15 mouse cellular contexts compared by ENCODE assay signal in the genomic region with DNA sequence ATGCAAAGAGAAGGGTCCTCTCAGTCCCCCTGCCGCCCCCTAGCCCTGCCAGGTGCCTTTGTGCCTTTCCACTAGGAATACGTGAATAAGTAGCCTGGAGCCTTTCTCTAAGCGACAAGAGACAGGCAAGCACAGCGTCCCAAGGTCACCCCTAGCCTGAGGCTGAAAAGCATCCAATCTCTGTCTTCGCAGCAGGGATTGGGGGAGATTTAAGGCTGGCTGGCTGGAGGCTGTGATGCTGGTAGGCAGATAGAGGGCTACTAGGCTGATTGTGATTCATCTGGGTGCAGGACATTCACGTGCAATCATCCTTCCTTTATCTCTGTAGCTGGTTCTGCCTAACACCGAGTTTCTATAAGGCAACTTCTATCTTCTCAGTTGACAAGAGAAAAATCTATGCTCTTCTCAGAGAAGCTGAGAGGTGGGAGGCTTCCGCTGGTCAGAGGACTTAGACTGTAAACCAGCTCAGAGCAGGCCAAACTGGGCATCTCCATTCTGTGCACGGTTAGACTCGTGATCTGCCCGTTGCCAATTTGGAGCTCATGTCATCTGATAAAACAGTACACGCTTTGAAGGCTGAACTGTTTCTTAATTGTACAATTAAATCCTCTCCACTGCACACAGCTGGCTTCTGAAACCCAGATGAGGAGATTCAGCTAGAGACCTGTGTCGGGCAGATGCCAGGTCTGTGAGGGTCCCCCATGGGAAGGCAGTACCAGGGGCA. TPM values are rescaled to one million over a fixed set of nuclear protein-coding genes. Genes with fewer than 3 reads are reported as not detected.
DNase-seq lines count a peak whose midpoint lies in the region; ATAC-seq lines count a peak whose summit lies in the region.
"Had no signal": no experiment of that assay in that cellular context is flagged by ENCODE, and none has a peak within 500 bp of the region (broad histone marks: within the 10 kb centered on the region; RNA-seq: fewer than 3 reads in every experiment).

No protein-coding gene starts in this region.

- ATAC-seq in hindbrain, embryonic 12.5 days (ENCODE audit: low FRiP score): 0 out of 2 replicates have a peak, but pooled peaks have one; percentile 23
- ATAC-seq in hindbrain, embryonic 11.5 days (ENCODE audit: low FRiP score): no peak
- ATAC-seq in forebrain, embryonic 14.5 days: 0 out of 2 replicates have a peak, but pooled peaks have one; percentile 42
- peak; percentile 43; the same call in 1 of the 2 replicates for ATAC-seq in midbrain, embryonic 16.5 days
- ATAC-seq: CD4-positive, CD25-positive, alpha-beta regulatory T cell, adult 4 months; liver, embryonic 12.5 days had no signal

- 0 out of 2 replicates have a peak, but pooled peaks cover 3% of the 10 kb centered on the region for H3K9me3 ChIP-seq in hindbrain, embryonic 12.5 days (replicated peaks)
- no peaks in the 10 kb centered on the region for H3K9me3 ChIP-seq in hindbrain, embryonic 11.5 days (ENCODE audit: control insufficient read depth, low read length)
- no peaks in the 10 kb centered on the region for H3K9me3 ChIP-seq in forebrain, embryonic 14.5 days (replicated peaks; ENCODE audit: control insufficient read depth, low read length)
- H3K9me3 ChIP-seq in midbrain, embryonic 16.5 days (replicated peaks; ENCODE audit: control insufficient read depth, low read length, poor library complexity, severe bottlenecking): no peaks in the 10 kb centered on the region
- H3K9me3 ChIP-seq: liver, embryonic 12.5 days had no signal

- WGBS in hindbrain, embryonic 12.5 days: 58% methylated on average over 13 of the region's 13 CpGs
- WGBS in hindbrain, embryonic 11.5 days: 67% methylated on average over 13 of the region's 13 CpGs
- WGBS in forebrain, embryonic 14.5 days: 44% methylated on average over 13 of the region's 13 CpGs
- WGBS in midbrain, embryonic 16.5 days: 39% methylated on average over 13 of the region's 13 CpGs

- DNase-seq in hindbrain, embryonic 11.5 days (ENCODE audit: low spot score): no peak
- peak; percentile 55 for DNase-seq in MN1 (ENCODE audit: low spot score)
- DNase-seq in forebrain, embryonic 14.5 days (ENCODE audit: low spot score): no peak
- DNase-seq in thymus, postnatal 36 days: no peak
- DNase-seq in kidney, adult 8-10 months: no peak
- DNase-seq: cerebellum, postnatal 25 days; lung, postnatal 36 days; right cerebral cortex, postnatal 14 days; thymus, postnatal 25 days had no signal

- H3K27me3 ChIP-seq in hindbrain, embryonic 12.5 days: no peaks in the 10 kb centered on the region; the same call in 1 of the 2 replicates
- no peaks in the 10 kb centered on the region for H3K27me3 ChIP-seq in hindbrain, embryonic 11.5 days (ENCODE audit: control insufficient read depth, insufficient read depth, low read length)
- no peaks in the 10 kb centered on the region for H3K27me3 ChIP-seq in forebrain, embryonic 14.5 days (replicated peaks; ENCODE audit: control insufficient read depth, insufficient read depth, low read length)
- H3K27me3 ChIP-seq in midbrain, embryonic 16.5 days (ENCODE audit: control insufficient read depth, insufficient read depth, low read depth, low read length): 0 out of 2 replicates have a peak, but pooled peaks cover 2% of the 10 kb centered on the region

- H3K9ac ChIP-seq in hindbrain, embryonic 12.5 days: no peak overlapping the region
- H3K9ac ChIP-seq in hindbrain, embryonic 11.5 days (ENCODE audit: low read depth, low read length): no peak overlapping the region
- H3K9ac ChIP-seq in forebrain, embryonic 14.5 days (ENCODE audit: low read length): no peak overlapping the region
- H3K9ac ChIP-seq in midbrain, embryonic 16.5 days (ENCODE audit: low read depth, low read length): peak overlapping the region; percentile 26; the same call in 1 of the 2 replicates
- H3K9ac ChIP-seq: embryonic facial prominence, embryonic 13.5 days; liver, embryonic 12.5 days had no signal

- H3K36me3 ChIP-seq in hindbrain, embryonic 12.5 days: no peaks in the 10 kb centered on the region
- H3K36me3 ChIP-seq in hindbrain, embryonic 11.5 days (ENCODE audit: control insufficient read depth, insufficient read depth, low read length): no peaks in the 10 kb centered on the region
- no peaks in the 10 kb centered on the region for H3K36me3 ChIP-seq in forebrain, embryonic 14.5 days (ENCODE audit: control insufficient read depth, insufficient read depth, low read length)
- H3K36me3 ChIP-seq in midbrain, embryonic 16.5 days (ENCODE audit: control insufficient read depth, insufficient read depth, low read length): no peaks in the 10 kb centered on the region
- H3K36me3 ChIP-seq: embryonic facial prominence, embryonic 13.5 days; liver, embryonic 12.5 days had no signal

- H3K4me1 ChIP-seq in hindbrain, embryonic 12.5 days: peaks cover 19% of the 10 kb centered on the region
- H3K4me1 ChIP-seq in hindbrain, embryonic 11.5 days (replicated peaks; ENCODE audit: control insufficient read depth, insufficient read depth, low read length): no peaks in the 10 kb centered on the region; the same call in 1 of the 2 replicates
- H3K4me1 ChIP-seq in forebrain, embryonic 14.5 days (ENCODE audit: control insufficient read depth, insufficient read depth, low read length): peaks cover 6% of the 10 kb centered on the region
- peaks cover 29% of the 10 kb centered on the region for H3K4me1 ChIP-seq in midbrain, embryonic 16.5 days (ENCODE audit: control insufficient read depth, insufficient read depth, low read length)
- H3K4me1 ChIP-seq: embryonic facial prominence, embryonic 13.5 days; liver, embryonic 12.5 days had no signal

- H3K4me3 ChIP-seq in hindbrain, embryonic 12.5 days: no peak overlapping the region
- no peak overlapping the region for H3K4me3 ChIP-seq in hindbrain, embryonic 11.5 days (ENCODE audit: low read depth, low read length)
- H3K4me3 ChIP-seq in forebrain, embryonic 14.5 days (ENCODE audit: low read depth, low read length): no peak overlapping the region
- H3K4me3 ChIP-seq in midbrain, embryonic 16.5 days (ENCODE audit: low read depth, low read length): no peak overlapping the region
- H3K4me3 ChIP-seq: embryonic facial prominence, embryonic 13.5 days; liver, embryonic 12.5 days; myocyte had no signal

- no peak overlapping the region for H3K4me2 ChIP-seq in hindbrain, embryonic 12.5 days (replicated peaks)
- no peak overlapping the region for H3K4me2 ChIP-seq in hindbrain, embryonic 11.5 days (replicated peaks; ENCODE audit: low read depth, low read length)
- H3K4me2 ChIP-seq in forebrain, embryonic 14.5 days (ENCODE audit: low read length): no peak overlapping the region
- H3K4me2 ChIP-seq in midbrain, embryonic 16.5 days (ENCODE audit: low read length): no peak overlapping the region
- H3K4me2 ChIP-seq: embryonic facial prominence, embryonic 13.5 days; liver, embryonic 12.5 days had no signal

- H3K27ac ChIP-seq in hindbrain, embryonic 12.5 days: peak overlapping the region; percentile 56
- no peak overlapping the region for H3K27ac ChIP-seq in hindbrain, embryonic 11.5 days (ENCODE audit: low read depth, low read length)
- H3K27ac ChIP-seq in forebrain, embryonic 14.5 days (ENCODE audit: low read depth, low read length): peak overlapping the region; percentile 5; the same call in 1 of the 2 replicates
- peak overlapping the region; percentile 76 for H3K27ac ChIP-seq in midbrain, embryonic 16.5 days (ENCODE audit: low read length)
- H3K27ac ChIP-seq: embryonic facial prominence, embryonic 13.5 days; liver, embryonic 12.5 days had no signal

RNA-seq across cellular contexts. Expression of gene Gm45623, which starts 27.3 kb away (rescaled TPM):
- polyA plus RNA-seq in hindbrain, embryonic 12.5 days (2016; fragmentation: Nextera tagmentation; extraction: Ambion mirVana): 0.21 TPM in 1 of 2 replicates, not detected in the other
- polyA plus RNA-seq in hindbrain, embryonic 11.5 days (2014; fragmentation: Nextera tagmentation; extraction: Ambion mirVana): not detected in 2 replicates
- polyA plus RNA-seq in forebrain, embryonic 14.5 days (2014; fragmentation: Nextera tagmentation; extraction: Ambion mirVana): 0.85 and 1.1 TPM in 2 replicates
- 3.0 and 4.5 TPM in 2 replicates for polyA plus RNA-seq in midbrain, embryonic 16.5 days (2015; fragmentation: Nextera tagmentation; extraction: Ambion mirVana)
- polyA plus RNA-seq: CD4-positive, CD25-positive, alpha-beta regulatory T cell, adult 4 months; liver, embryonic 12.5 days; myocyte had no signal
